Mouse (Mus musculus): ENCODE results near the gene Ms4a7.

- TF ChIP-seq CTCF (IDR thresholded peaks at IDR 0.05; ENCODE audit: low read depth) (no peak), EP300 (IDR thresholded peaks at IDR 0.05; ENCODE audit: low read depth) (no peak)
Measured at GRCm38 (mm10) chr19:11314354-11314753, 21.6 kb downstream of the Ms4a7 start, which contains the start of gene Ms4a14.

Data from liver, postnatal 0 days (tissue).